Mouse (Mus musculus): ENCODE results near the gene Pfpl.

DNA sequence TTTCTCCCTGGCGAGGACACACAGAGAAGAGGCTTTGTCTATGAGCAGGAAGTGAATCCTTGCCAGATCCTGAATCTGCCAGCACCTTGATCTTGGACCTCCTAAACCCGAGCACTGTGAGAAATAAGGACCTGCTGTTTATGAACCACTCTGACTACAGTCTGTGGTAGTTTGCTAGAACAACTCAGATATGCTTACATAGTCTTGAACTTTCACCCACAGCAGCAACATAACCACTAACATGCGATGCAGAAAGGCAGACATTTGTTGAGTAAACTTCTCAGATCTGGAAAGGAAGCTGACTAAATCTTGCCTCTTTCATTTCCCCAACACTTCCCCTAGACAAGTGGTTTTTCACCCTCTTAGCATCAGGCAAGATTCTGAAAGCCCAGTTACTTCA is 44.2 kb downstream of the Pfpl start:
- TF ChIP-seq POLR2A (IDR thresholded peaks at IDR 0.05; ENCODE audit: insufficient read depth, low read depth, low read length), result no peak
- TF ChIP-seq CTCF (IDR thresholded peaks at IDR 0.05; ENCODE audit: insufficient read depth, low read depth, low read length), result no peak

Measured in olfactory bulb, adult 2 months (tissue).